Mouse (Mus musculus) lung, adult 2 months (tissue): ENCODE data around the gene Hsd17b6.

Experiments
- CTCF ChIP-seq: fragments of 200-500 bp; IDR thresholded peaks from 2 replicates; pipeline ENCODE4 v1.5.1; 2011; ENCODE audit warnings: mild to moderate bottlenecking, low read length, control low read depth; ENCODE audit not compliant: insufficient read depth
- POLR2A ChIP-seq: fragments of 200-500 bp; IDR thresholded peaks from 2 replicates; pipeline ENCODE4 v1.6.1; 2011; ENCODE audit warnings: low read depth, mild to moderate bottlenecking, control low read depth, low read length, borderline replicate concordance; ENCODE audit errors: extremely low read depth

DNA sequence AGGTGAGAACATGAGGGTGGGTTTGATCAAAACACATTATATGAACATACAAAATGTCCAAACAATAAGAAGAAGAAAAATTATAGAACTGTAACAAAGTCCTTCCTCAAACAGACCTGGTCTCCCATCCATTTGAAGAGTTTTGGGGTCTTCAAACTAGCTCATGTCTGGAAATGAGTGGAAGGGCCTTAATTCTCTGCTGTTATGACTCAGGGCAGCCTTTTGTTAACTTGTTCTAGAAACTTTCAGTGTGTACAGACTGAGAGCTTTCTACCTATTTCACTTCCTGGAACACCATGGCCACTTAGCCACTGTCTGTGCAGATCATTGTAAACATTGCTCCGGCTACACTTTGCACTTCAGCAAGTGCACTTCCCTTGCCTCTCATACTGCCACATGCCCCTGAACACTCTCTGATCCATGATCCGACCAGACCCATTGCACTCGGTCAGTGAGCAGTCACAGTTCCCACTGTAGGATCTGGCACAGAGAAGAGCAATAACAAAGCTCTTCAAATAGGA is 4.1 kb downstream of the Hsd17b6 start:
- TF ChIP-seq CTCF (no peak), POLR2A (no peak)
